Mouse (Mus musculus) T-helper 17 cell (primary cell): Measurements from ENCODE around the gene Rpa1.
"Not testable (repeated sequence)": the region's sequence is repeated elsewhere in the genome, so short reads cannot be mapped to it uniquely, and the experiment has no call there.

Experiments
- in situ Hi-C, 2 experiments: fragments of 300-600 bp; cut with MboI, MseI; formaldehyde crosslinking; loops; 1 replicate in 1 of 2; 2 replicates in 1 of 2; pipeline ENCODE4 v1.15.1; 2025; ENCODE audit warnings: high pct_unique_total_duplicates in 2 of 2

Rpa1 gene

GRCm38 (mm10) chr11:75323326-75323737 lies 24.8 kb downstream of the Rpa1 start:
- in situ Hi-C loops, result no loop called here

GRCm38 (mm10) chr11:75319246-75319645 lies 28.9 kb downstream of the Rpa1 start:
- in situ Hi-C loops, result no loop called here

GRCm38 (mm10) chr11:75318351-75319221 lies 29.5 kb downstream of the Rpa1 start:
- in situ Hi-C loops, result no loop called here

- in situ Hi-C loops, result no loop called here
Measured at GRCm38 (mm10) chr11:75313834-75314233, 34.3 kb downstream of the Rpa1 start.

GRCm38 (mm10) chr11:75311751-75312150 lies 36.4 kb downstream of the Rpa1 start:
- in situ Hi-C loops, result no loop called here

GRCm38 (mm10) chr11:75310813-75311212 lies 37.3 kb downstream of the Rpa1 start:
- in situ Hi-C loops, result no loop called here

- in situ Hi-C loops, result no loop called here
Measured at GRCm38 (mm10) chr11:75308650-75309049, 39.5 kb downstream of the Rpa1 start.

- in situ Hi-C loops, result no loop called here
Measured at GRCm38 (mm10) chr11:75304797-75305196, 43.3 kb downstream of the Rpa1 start.

- in situ Hi-C loops, result no loop called here
Measured at GRCm38 (mm10) chr11:75300954-75301353, 47.2 kb downstream of the Rpa1 start.

GRCm38 (mm10) chr11:75299786-75300185 lies 48.3 kb downstream of the Rpa1 start:
- in situ Hi-C loops, result no loop called here

GRCm38 (mm10) chr11:75298491-75298890 lies 49.6 kb downstream of the Rpa1 start:
- in situ Hi-C loops, result no loop called here

- in situ Hi-C loops, result no loop called here
Measured at GRCm38 (mm10) chr11:75297631-75298030, 50.5 kb downstream of the Rpa1 start.

GRCm38 (mm10) chr11:75296406-75297005 lies 51.6 kb downstream of the Rpa1 start:
- in situ Hi-C loops, result no loop called here

GRCm38 (mm10) chr11:75295534-75295933 lies 52.6 kb downstream of the Rpa1 start:
- in situ Hi-C loops, result not testable (repeated sequence)

- in situ Hi-C loops, result loop anchor here (5.0 kb wide), 2 partner anchors 48 to 103 kb away; partner anchors contain the start of genes Dph1 (in 1 of the 2) and Rtn4rl1 (in 1 of the 2)
Measured at GRCm38 (mm10) chr11:75294862-75295261, 53.3 kb downstream of the Rpa1 start.

GRCm38 (mm10) chr11:75293852-75294361 lies 54.2 kb downstream of the Rpa1 start:
- in situ Hi-C loops, result loop anchor here (5.0 kb wide), 2 partner anchors 47 to 102 kb away; partner anchors contain the start of genes Dph1 (in 1 of the 2) and Rtn4rl1 (in 1 of the 2)

- in situ Hi-C loops, result loop anchor here (5.0 kb wide), 2 partner anchors 45 to 100 kb away; partner anchors contain the start of genes Dph1 (in 1 of the 2) and Rtn4rl1 (in 1 of the 2)
Measured at GRCm38 (mm10) chr11:75292281-75292680, 55.8 kb downstream of the Rpa1 start.

- in situ Hi-C loops, result loop anchor here (5.0 kb wide), 2 partner anchors 44 to 99 kb away; partner anchors contain the start of genes Dph1 (in 1 of the 2) and Rtn4rl1 (in 1 of the 2)
Measured at GRCm38 (mm10) chr11:75291389-75292215, 56.5 kb downstream of the Rpa1 start.

- in situ Hi-C loops, result loop anchor here (5.0 kb wide), 2 partner anchors 43 to 98 kb away; partner anchors contain the start of genes Dph1 (in 1 of the 2) and Rtn4rl1 (in 1 of the 2)
Measured at GRCm38 (mm10) chr11:75290566-75291271, 57.4 kb downstream of the Rpa1 start.

- in situ Hi-C loops, result no loop called here
Measured at GRCm38 (mm10) chr11:75289120-75289519, 59.0 kb downstream of the Rpa1 start.
